Mouse (Mus musculus): ENCODE results near the gene P2ry6.

DNA sequence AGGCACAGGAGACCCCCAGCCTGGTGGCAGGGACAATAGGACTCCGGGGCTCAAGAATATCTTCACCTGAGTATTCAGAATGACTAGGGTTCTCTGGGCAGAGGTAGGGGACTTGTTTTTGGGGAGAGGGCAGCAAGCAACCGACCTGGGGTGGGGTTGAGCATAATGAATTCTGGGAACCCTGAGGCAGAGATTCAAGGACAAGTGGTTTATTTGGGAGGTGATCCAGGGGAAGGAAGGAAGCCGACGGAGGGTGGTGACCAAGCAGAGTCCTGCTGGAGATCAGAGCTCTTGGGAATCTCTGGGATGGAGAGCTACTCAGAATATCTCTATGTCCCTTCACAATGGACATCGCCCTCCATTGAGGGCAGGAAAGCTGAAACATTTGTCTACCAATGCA lies 3.7 kb upstream of the P2ry6 start:
- no peak for TF ChIP-seq CTCF (IDR thresholded peaks at IDR 0.05; ENCODE audit: low read depth, low read length)
- no peak for TF ChIP-seq POLR2A (IDR thresholded peaks at IDR 0.05; ENCODE audit: borderline replicate concordance, low read depth, low read length)

All from bone marrow macrophage, adult 2 months (primary cell).